Mouse (Mus musculus) urinary bladder, postnatal 4 days (tissue): ENCODE results near the gene Commd7.

Source experiments
- DNase-seq, 2 experiments: peaks; one replicate each; pipeline ENCODE4 v3.0.0; 2021 to 2022; ENCODE audit warnings: low spot score in 2 of 2

The Commd7 gene

DNA sequence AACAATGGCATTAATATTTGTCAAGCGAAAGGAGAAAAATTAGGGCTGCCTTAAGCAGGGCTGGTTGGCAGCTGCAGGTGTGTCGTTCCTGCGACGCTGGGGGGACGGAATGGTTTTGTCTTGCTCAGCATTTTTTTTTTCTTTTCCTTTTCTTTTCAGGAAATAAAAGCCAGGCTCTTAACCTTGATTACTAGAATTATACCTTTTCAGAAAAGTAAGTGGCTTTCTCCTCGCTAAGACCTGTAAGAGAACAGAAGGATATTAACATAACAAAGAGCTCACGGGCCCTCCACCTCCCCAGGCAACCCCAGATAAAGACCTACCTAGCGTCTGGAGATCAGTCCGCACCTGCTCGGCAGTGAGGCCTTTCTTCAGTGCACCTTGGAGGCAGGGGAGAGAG lies 10.1 kb downstream of the Commd7 start:
- DNase-seq = no peak

GRCm38 (mm10) chr2:153618889-153619288 lies 13.7 kb downstream of the Commd7 start:
- DNase-seq = no peak

GRCm38 (mm10) chr2:153618439-153618838 lies 14.1 kb downstream of the Commd7 start:
- DNase-seq = no peak

DNA sequence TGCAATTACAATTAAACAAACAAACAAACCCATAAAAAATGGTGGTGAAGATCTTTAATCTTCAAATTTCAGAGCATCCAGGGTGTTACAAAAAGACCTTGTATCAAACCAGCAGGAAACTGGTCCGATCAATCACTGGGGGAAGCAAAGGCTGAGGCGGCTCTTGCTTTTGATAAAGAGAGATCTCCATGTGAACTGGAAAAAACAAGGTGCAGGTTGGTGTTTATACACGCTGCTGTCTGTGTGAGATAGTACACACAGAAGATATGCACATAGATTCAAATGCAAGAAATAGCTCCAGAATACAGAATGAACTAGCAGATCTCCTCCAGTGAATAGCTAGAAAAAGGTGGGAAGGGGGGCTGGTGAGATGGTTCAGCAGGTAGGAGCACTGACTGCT lies 15.7 kb downstream of the Commd7 start:
- no peak for DNase-seq

GRCm38 (mm10) chr2:153612594-153613281 lies 19.8 kb downstream of the Commd7 start:
- DNase-seq = no peak

DNA sequence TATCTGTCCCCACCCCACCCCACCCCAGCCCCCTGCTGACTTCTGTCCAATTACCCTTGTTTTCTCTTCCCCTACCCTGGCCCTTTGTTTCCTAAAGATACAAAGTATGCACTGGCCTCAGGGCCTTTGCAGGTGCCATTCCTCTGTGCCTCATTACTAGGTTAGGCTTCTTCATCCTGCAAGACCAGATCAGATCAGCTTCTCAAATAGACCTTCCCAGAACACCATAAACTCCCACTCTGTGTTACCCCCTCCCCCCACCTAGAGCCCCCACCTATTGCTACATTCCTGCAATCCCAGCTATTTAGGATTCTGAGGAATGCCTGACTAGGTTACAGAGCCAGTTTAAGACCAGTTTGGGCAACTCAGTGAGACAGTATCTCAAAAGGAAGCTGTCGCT lies 20.8 kb downstream of the Commd7 start:
- DNase-seq = no peak

- DNase-seq = no peak
Observed at GRCm38 (mm10) chr2:153611241-153611630, 21.3 kb downstream of the Commd7 start.

- no peak for DNase-seq
Observed at GRCm38 (mm10) chr2:153610426-153611240, 21.9 kb downstream of the Commd7 start.

DNA sequence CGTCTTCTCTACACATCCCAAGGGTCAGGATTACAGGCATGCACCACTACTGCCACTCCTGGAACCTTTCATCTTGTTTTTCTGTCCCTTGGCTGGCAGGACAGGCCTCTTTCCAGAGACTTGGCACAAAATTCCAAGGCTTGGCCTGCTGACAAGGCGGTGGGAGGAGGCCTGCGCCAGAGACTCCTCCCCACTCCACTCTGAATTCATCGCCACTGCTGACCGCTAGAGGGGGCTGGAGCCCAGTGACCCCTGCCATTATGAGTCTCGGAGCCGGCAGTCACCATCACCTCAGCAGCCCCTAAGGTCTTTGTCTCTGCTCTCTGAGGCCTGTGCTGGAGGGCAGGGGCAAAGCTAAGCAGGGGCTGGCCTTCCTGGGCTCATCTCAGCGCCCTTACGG lies 23.0 kb downstream of the Commd7 start:
- peak; percentile 80 to 89 for DNase-seq

- no peak for DNase-seq
Observed at GRCm38 (mm10) chr2:153609058-153609457, 23.5 kb downstream of the Commd7 start.

DNA sequence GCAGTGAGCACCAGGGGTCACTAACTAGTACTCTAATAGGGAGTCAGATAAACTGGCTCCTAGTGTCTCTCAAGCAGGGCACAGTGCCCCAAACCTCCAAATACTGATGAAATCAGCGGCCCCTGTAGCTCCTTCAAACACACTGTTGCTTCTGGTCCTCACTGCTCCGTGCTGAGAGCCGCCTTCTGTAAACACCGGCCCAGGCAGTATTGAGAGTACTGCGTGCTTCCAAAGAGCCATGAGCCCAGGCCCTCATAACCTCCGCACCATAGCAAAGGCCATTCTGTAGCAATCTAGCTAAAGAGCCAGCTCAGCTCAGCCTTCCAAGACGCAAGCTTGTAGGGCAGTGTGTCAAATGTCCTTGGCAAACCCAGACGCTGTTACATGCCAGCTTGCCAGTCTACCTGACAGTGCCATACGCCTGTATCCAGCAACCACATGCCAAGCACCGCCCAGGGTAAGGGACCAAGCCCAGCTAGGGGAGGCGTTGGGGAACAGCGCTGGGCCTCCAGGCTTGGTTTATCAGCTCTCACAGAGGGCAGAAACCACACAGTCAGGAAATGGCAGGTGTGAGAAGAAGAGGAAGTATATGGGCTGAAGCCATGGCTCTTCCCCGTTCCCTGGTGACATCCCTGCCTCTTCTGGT lies 24.6 kb downstream of the Commd7 start:
- DNase-seq = no peak

DNA sequence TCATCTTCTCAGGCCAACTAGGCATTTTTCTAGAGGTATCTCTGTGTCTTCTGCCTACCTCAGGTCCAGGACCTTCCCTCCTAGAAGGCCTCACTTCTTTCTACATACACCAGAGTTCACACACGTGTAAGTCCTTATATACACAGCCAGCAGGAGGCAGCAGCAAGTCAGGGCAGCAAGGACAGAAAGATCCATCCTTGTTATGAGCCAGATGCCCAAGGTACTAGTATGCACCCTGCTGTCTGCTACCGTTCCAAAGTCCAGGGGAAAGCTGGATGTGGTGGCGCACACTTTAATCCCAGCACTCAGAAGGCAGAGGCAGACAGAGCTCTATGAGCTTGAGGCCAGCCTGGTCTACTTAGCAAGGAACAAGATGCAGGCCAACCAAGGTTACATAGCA lies 26.2 kb downstream of the Commd7 start:
- DNase-seq = no peak

DNA sequence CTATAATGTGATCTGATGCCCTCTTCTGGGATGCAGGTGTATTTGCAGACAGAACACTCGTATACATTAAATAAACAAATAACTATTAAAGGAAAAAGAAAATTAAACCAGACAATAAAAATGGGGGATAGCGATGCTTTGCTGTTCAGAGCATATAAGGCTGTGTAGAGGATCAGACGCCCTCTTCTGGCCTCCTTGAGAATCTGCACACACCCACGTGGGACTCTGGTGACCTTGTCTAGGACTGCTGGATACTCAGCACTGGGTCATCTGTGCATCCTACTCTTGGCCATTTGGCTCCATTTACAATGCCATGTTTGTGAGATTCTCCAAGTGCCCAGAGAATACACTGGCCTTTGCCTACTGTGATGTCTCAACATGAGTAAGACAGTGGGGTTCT lies 28.9 kb downstream of the Commd7 start:
- no peak for DNase-seq

DNA sequence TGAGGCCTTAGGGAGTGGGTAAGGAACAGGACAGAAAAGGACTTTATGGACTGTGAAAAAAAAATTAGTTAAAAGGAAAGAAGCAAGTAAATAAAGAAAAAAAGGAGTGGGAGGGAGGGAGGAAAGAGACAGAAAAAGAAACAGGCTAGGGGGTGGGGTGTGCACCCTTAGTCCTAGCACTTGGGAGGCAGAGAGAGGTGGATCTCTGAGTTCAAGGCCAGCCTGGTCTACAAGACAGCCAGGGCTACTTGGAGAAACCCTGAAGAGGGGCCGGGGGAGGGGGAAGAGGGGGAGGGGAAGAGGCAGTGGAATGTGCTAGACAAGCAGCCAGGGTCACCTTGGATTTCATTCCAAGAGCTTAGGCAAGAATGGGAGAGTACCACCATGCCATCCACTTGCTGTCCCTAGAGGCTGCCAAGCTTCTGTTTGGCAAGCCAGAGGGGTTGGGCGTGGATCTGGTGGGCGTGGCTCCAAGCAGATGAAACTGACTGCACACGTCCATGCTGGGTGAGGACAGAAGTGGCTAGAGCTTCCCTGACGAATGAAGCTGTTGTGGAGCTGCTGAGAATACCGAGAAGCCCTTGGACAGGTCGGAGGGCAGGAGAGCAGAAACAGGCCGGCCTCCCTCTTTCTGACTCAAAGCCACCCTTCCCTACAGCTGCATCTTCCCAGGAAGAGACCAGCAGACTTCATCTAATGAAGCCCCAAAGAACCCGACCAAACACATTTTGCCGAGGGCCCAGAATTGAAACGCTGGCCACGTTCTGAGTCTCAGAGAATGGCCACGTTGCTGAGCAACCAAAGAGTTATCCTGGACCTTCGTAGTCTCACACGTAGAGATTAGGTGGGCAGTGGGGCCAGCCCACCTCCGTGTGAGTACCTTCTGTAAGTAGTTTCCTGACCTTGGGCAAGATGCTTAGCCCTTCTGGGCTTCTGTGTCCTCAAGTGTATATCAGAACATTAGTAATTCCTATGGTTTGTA lies 31.6 kb downstream of the Commd7 start:
- no peak for DNase-seq

- peak; percentile 63 to 66 for DNase-seq
Observed at GRCm38 (mm10) chr2:153600021-153600666, 32.4 kb downstream of the Commd7 start.

- DNase-seq = no peak
Observed at GRCm38 (mm10) chr2:153597626-153598025, 35.0 kb downstream of the Commd7 start.

DNA sequence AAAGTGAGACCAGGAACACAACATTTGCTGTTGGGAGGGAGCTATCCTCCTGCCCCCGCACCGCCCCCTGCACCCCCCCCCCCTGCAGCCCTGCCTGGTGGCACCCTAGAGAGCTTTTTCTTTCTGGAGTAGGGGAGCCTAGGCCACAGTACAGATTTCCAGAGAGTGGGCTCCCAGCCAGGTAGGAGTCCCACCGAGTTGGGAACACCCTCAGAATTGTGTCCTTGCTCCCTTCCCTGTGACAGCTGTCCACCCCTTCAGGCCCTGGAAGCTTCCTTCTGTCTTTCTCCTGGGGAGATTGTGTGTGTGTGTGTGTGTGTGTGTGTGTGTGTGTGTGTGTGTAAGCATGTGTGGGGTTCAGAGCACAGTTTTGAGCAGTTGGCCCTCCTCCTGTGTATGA lies 35.6 kb downstream of the Commd7 start:
- DNase-seq = no peak

GRCm38 (mm10) chr2:153594998-153595397 lies 37.6 kb downstream of the Commd7 start:
- no peak for DNase-seq

DNA sequence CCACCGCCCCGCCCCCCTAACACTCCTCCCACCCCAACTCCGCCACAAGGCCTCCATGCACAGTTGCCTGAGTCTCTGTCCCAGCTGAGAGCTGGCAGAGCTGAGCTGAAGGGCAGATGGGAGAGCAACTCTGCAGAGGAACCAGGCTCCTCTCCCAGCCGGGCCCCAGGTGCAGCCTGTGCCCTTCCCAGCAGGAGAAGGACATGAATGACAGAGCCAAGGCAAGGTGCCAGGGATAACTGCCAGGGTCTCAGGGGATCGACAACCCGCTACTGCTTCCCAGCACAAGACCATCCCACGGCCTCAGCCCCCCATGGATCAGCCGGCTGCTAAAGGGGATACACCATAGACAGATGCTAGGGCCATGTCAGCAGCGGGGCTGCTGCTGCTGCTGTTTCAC lies 39.4 kb downstream of the Commd7 start:
- no peak for DNase-seq

GRCm38 (mm10) chr2:153592056-153593014 lies 40.2 kb downstream of the Commd7 start:
- DNase-seq = no peak
